21 mouse cellular contexts compared by ENCODE assay signal in the genomic region with DNA sequence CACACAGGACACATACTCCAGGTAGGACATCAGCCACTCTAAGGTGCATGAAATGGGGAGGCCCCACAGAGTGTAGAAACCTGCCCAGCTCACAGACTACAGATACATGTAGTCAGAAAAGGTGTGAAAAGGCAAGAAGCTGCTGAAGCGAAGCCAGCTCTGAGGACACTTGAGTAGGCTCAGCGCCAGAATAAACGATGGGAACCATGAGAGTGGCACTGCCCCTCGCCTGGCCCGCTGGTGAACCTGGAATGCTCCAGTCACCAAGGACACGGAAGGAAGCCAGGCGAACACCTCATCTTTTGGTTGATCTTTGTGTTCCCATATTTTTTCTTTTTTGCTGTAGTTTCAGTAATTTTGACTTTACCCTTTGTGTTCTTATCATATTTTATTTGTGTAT.
DNase-seq lines count a peak whose midpoint lies in the region; ATAC-seq and TF ChIP-seq lines count a peak whose summit lies in the region.
"Had no signal": no experiment of that assay in that cellular context is flagged by ENCODE, and none has a peak within 500 bp of the region (broad histone marks: within the 10 kb centered on the region; RNA-seq: fewer than 3 reads in every experiment).

No protein-coding gene starts in this region.

- H3K9ac ChIP-seq in kidney, embryonic 14.5 days (ENCODE audit: low read depth, low read length) = no peak overlapping the region
- no peak overlapping the region for H3K9ac ChIP-seq in lung, postnatal 0 days (replicated peaks; ENCODE audit: low read depth)
- H3K9ac ChIP-seq: embryonic facial prominence, embryonic 15.5 days; heart, embryonic 12.5 days had no signal

- no peak overlapping the region for H3K27ac ChIP-seq in kidney, embryonic 14.5 days (ENCODE audit: low read depth, low read length)
- no peak overlapping the region for H3K27ac ChIP-seq in lung, postnatal 0 days (ENCODE audit: low read length)
- H3K27ac ChIP-seq: embryonic facial prominence, embryonic 15.5 days; forebrain, embryonic 10.5 days; gastrocnemius, adult 2 months; hindbrain, embryonic 10.5 days had no signal

- no peak for TF ChIP-seq CTCF in lung, postnatal 0 days (IDR thresholded peaks at IDR 0.05)

- no peak overlapping the region for H3K4me3 ChIP-seq in kidney, embryonic 14.5 days (ENCODE audit: low read length)
- H3K4me3 ChIP-seq in lung, postnatal 0 days (ENCODE audit: low read depth, low read length) = no peak overlapping the region
- H3K4me3 ChIP-seq: embryonic facial prominence, embryonic 15.5 days; erythroblast, embryonic 14.5 days; forebrain, embryonic 10.5 days; gastrocnemius, adult 2 months; heart, embryonic 12.5 days; hindbrain, embryonic 10.5 days had no signal

- no peak for TF ChIP-seq EP300 in lung, postnatal 0 days (IDR thresholded peaks at IDR 0.05)

- 80% methylated on average over 7 of the region's 7 CpGs for WGBS in kidney, embryonic 14.5 days
- 59% methylated on average over 7 of the region's 7 CpGs for WGBS in lung, postnatal 0 days

- no peak for ATAC-seq in kidney, embryonic 14.5 days (ENCODE audit: low FRiP score, low TSS enrichment)
- ATAC-seq in lung, postnatal 0 days = peak; percentile 52
- ATAC-seq: forebrain, embryonic 14.5 days had no signal

- H3K9me3 ChIP-seq in kidney, embryonic 14.5 days (ENCODE audit: control insufficient read depth, low read length) = 0 out of 2 replicates have a peak, but pooled peaks cover 7% of the 10 kb centered on the region
- H3K9me3 ChIP-seq in lung, postnatal 0 days (ENCODE audit: low read length) = no peaks in the 10 kb centered on the region
- H3K9me3 ChIP-seq: embryonic facial prominence, embryonic 15.5 days; heart, embryonic 12.5 days had no signal

- H3K4me1 ChIP-seq in kidney, embryonic 14.5 days (ENCODE audit: control insufficient read depth, insufficient read depth, low read length) = no peaks in the 10 kb centered on the region
- peaks cover 6% of the 10 kb centered on the region; the same call in 1 of the 2 replicates for H3K4me1 ChIP-seq in lung, postnatal 0 days (ENCODE audit: insufficient read depth, low read depth, low read length)
- H3K4me1 ChIP-seq: embryonic facial prominence, embryonic 15.5 days; forebrain, embryonic 10.5 days; hindbrain, embryonic 10.5 days had no signal

- H3K36me3 ChIP-seq in kidney, embryonic 14.5 days (ENCODE audit: control insufficient read depth, insufficient read depth, low read length) = no peaks in the 10 kb centered on the region
- H3K36me3 ChIP-seq in lung, postnatal 0 days (ENCODE audit: insufficient read depth, low read length) = no peaks in the 10 kb centered on the region
- H3K36me3 ChIP-seq: embryonic facial prominence, embryonic 15.5 days; forebrain, embryonic 10.5 days; heart, embryonic 12.5 days; hindbrain, embryonic 10.5 days had no signal

- peak; percentile 17 for DNase-seq in kidney, postnatal 10 days
- no peak for DNase-seq in kidney, adult 18-20 months
- peak; percentile 10 to 23 for DNase-seq in kidney, postnatal 4 days
- DNase-seq in lung, postnatal 0 days (ENCODE audit: low spot score) = no peak
- DNase-seq in lung, postnatal 10 days = peak; percentile 16
- no peak for DNase-seq in thymus, postnatal 25 days
- DNase-seq in cerebellum, adult 9-11 months = no peak
- DNase-seq: adrenal gland, adult 2 months; adrenal gland, postnatal 25 days; cerebellum, adult 18-20 months; cerebellum, postnatal 14 days; embryo, embryonic 11 days; gastrocnemius, adult 2 months; gastrocnemius, postnatal 25 days had no signal

- no peak overlapping the region for H3K4me2 ChIP-seq in kidney, embryonic 14.5 days (replicated peaks; ENCODE audit: low read depth, low read length)
- no peak overlapping the region for H3K4me2 ChIP-seq in lung, postnatal 0 days (replicated peaks; ENCODE audit: low read depth, low read length)
- H3K4me2 ChIP-seq: embryonic facial prominence, embryonic 15.5 days; heart, embryonic 12.5 days had no signal

- H3K27me3 ChIP-seq in kidney, embryonic 14.5 days (ENCODE audit: control insufficient read depth, insufficient read depth, low read length) = no peaks in the 10 kb centered on the region
- H3K27me3 ChIP-seq in lung, postnatal 0 days (replicated peaks; ENCODE audit: insufficient read depth, low read length) = no peaks in the 10 kb centered on the region
- H3K27me3 ChIP-seq: embryonic facial prominence, embryonic 15.5 days; heart, embryonic 12.5 days had no signal

Comparison
In these comparisons a context has a peak if more than half of its experiments do, and no peak if none do; other contexts are left out.
1. DNase-seq: peak in kidney, postnatal 10 days (single experiment), kidney, postnatal 4 days (2 of 2) and lung, postnatal 10 days (single experiment); none in kidney, adult 18-20 months (single experiment), lung, postnatal 0 days (single experiment), thymus, postnatal 25 days (single experiment) and cerebellum, adult 9-11 months (single experiment).